Mouse (Mus musculus): Measurements from ENCODE around the gene Copa.

The Copa gene

DNA sequence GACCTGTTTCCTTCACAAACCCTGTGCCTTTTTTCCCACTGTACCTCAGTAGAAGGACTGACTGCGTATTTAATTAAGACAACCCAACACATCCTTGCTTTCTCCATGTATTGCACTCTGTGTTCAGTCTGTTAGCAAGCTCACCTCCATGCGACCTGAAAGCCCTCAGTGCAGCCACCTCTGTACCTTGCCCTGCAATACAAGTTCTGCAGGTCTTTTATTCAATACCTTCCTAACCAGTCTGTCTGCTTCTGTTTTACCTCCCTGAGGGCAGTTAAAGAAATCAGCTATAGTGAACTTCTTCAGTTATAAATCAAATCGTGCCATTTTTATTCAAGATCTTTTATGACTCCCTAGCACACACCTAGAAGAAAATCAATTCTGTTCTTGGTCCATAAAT is 59.2 kb downstream of the Copa start:
- DNase-seq (ENCODE audit: low spot score): no peak

DNA sequence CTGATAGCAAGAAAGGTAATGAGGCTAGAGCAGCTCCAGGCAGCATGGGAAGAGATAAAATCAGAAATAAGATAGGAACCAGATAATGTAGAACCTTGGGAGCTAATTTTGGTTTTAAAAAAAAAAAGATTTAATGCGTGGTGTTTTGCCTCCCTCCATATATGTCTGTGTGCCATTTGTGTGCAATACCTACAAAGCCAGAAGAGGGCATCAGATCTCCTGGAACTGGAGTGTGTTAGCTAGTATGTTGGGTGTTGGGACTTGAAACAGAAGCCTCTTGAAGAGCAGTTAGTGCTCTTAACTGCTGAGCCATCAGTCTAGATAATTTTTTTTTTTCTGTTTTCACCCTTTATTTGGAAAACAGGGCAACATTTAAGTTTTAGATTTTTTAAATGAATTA is 61.2 kb downstream of the Copa start:
- peak; percentile 55 for DNase-seq (ENCODE audit: low spot score)

GRCm38 (mm10) chr1:172147835-172148278 is 65.5 kb downstream of the Copa start, which contains the start of gene Dcaf8:
Dcaf8 (plus strand) TSS chr1:172148084.
- DNase-seq (ENCODE audit: low spot score): peak; percentile 96

GRCm38 (mm10) chr1:172148279-172148954 is 66.1 kb downstream of the Copa start:
- DNase-seq (ENCODE audit: low spot score): no peak

- DNase-seq (ENCODE audit: low spot score): no peak
Measured at GRCm38 (mm10) chr1:172148955-172149815, 66.9 kb downstream of the Copa start.

GRCm38 (mm10) chr1:172154536-172154935 is 72.2 kb downstream of the Copa start:
- no peak for DNase-seq (ENCODE audit: low spot score)

DNA sequence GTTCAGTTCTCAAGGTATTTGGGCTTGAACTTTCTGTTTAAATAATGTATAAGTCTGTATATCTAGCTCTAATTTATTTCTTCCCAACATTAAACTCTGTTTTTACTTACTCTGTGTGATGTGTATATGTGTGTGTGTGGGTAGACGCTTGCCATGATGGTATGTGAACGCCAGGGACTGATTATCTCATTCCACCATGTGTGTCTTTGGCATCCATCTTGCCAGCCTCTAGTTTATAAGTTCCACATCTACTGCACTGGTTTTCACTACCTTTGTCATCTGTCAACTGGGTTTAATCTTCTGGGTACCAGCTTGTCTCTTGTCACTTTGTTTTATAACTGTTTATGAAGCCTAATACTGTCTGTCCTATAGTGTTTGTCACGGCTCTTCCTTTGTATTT is 73.2 kb downstream of the Copa start:
- no peak for DNase-seq (ENCODE audit: low spot score)

GRCm38 (mm10) chr1:172159970-172160369 is 77.6 kb downstream of the Copa start:
- DNase-seq (ENCODE audit: low spot score): no peak

DNA sequence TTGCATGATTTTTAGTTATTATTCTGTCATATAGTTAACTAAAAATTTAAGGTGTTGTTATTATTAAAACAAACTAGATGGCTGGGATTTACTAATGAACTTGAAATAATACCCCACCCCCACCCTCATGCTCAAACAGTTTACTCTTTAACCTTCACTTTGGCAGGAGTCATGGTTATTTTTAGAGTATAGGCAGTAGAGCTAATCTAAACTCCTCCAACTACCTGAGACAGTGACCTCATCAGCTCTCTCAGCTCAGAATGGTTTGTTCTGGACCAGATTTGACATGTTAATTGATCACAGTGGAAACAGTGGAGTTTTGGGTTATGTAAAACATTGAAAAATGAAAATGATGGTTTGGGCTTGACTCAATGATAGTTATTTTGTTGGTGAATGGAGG is 78.2 kb downstream of the Copa start:
- no peak for DNase-seq (ENCODE audit: low spot score)

- DNase-seq (ENCODE audit: low spot score): no peak
Measured at GRCm38 (mm10) chr1:172162009-172162408, 79.7 kb downstream of the Copa start.

DNA sequence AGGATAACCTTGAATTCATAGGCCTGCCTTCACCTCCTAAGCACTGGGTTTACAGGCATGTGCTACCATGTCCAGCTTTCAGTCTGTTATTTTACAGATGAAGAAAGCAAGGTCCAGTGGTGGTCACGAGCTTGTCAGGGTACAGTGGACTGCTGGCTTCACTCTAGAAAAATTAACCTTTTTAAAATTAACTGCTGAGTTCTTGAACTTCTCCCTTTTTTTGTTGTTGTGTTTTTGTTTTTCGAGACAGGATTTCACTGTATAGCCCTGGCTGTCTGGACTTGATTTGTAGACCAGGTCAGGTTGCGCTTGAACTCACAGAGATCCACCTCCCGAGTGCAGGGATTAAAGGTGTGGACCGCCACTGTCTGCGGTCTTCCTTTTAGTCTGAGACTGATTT is 80.6 kb downstream of the Copa start:
- DNase-seq (ENCODE audit: low spot score): no peak

DNA sequence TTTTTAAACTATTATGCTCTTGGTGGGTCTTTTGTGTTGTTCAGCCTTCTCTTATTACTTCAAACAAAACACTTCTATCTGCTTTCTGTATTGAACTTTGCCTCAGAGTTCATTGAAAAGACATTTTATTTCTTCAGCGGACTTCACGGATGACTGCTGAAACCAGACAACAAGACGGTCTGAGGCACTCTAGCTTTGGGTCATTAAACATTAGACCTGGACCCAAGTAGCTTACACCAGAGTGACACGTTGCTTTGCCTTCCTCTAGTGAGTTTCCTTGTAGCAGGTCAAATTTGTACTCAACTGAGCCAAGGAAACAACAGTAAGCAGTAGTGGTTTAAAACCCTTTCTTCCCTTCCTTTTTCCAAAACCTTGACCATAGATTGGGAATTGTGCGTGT is 85.6 kb downstream of the Copa start:
- no peak for DNase-seq (ENCODE audit: low spot score)

GRCm38 (mm10) chr1:172169809-172170208 is 87.5 kb downstream of the Copa start:
- no peak for DNase-seq (ENCODE audit: low spot score)
